Mouse (Mus musculus): ENCODE data around the gene Idh3g. TPM values are rescaled to one million over a fixed set of nuclear protein-coding genes. Genes with fewer than 3 reads are reported as not detected.

Idh3g gene
- polyA plus RNA-seq (2015; fragmentation: Nextera tagmentation; extraction: Ambion mirVana) = 130 and 133 TPM in 2 replicates

DNA sequence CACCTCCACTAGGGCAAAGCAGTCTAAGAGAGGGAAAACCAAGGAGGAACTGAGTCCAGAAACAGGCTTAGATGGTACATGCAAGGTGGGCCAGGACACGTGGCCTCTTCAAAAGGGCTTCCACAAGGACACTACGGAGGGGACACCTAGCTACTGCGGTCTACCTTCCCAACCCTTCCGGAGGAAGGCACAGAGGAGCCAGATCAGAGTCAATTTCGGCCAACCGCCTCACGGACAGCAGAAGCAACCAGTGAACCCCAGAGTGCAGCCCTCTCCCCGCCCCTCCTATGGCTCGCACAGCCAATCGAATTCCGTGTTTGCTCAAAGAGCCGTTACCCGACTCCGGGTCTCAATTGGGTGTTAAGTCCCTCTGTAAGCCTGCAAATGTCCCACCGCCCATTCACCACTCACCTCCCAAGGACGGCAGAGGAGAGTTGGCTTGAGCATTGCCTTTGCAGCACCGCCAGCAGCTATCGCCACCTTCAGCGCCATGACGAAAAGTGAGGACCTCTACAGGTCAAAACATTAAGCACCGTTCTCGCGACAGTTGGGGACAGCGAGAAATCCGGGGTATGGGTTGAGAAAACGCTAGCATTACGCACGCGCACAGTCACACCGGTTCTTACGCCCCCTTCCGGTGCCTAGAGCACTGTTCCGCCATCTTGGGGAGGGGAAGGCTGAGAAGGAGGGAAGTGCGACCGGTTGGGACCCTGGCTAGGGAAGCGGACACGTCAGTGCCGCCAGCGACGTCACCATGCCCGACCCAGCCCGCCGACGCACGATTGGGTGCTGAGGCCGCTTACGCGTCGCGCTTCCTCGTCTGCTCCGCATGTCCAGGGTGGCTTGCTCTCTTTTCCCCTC is at the start of gene Idh3g, which contains the start of gene Ssr4:
Gene Idh3g (minus strand): TSS at position 534 of the 861 bp plus-strand sequence.
Gene Ssr4 (plus strand): TSS at position 665 of the 861 bp plus-strand sequence.
- TF ChIP-seq EP300 (optimal IDR thresholded peaks at IDR 0.05) (peak; percentile 96), CTCF (IDR thresholded peaks at IDR 0.05; ENCODE audit: low read depth) (peak; percentile 67)
- no peaks in the 10 kb centered on the region for H3K9me3 ChIP-seq (ENCODE audit: control insufficient read depth, low read length)
- H3K9ac ChIP-seq (ENCODE audit: low read length) = peak within 1 kb of the TSS; percentile 77
- no peaks in the 10 kb centered on the region for H3K36me3 ChIP-seq (ENCODE audit: control insufficient read depth, insufficient read depth, low read length)
- peak within 1 kb of the TSS; percentile 89 for H3K27ac ChIP-seq (replicated peaks)
- H3K27me3 ChIP-seq (ENCODE audit: control insufficient read depth, insufficient read depth, low read length) = no peaks in the 10 kb centered on the region
- 15% methylated on average over 51 of the region's 52 CpGs for WGBS
- no peaks in the 10 kb centered on the region for H3K4me1 ChIP-seq (replicated peaks; ENCODE audit: control insufficient read depth, insufficient read depth)
- ATAC-seq (ENCODE audit: low FRiP score, low TSS enrichment) (peak; percentile 96), DNase-seq (ENCODE audit: low spot score) (peak; percentile 92)
- peak within 1 kb of the TSS; percentile 59 for H3K4me2 ChIP-seq (replicated peaks; ENCODE audit: low read depth)
- peak within 1 kb of the TSS; percentile 56 for H3K4me3 ChIP-seq (ENCODE audit: low read depth, low read length)

DNA sequence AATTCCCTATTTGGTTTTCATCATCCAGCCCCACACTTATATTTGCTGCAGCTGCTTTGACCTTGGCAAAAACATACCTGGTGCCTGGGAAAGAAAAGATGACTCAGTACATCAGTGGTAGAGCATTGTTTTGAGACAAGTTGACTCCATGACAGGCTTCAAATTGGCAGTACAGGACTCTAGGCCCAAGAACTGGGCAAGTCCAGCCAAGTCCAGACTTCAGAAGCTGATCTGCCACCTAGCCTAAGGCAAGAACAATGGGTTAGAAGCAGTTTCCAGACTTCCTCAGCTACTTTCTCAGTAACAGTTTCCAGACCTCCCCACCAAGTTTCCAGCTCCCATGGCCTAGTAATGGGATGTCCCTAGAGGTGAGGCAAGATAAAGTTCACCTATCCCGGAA is 49.0 kb upstream of the Idh3g start:
- no peak for ATAC-seq (ENCODE audit: low FRiP score, low TSS enrichment)
- DNase-seq (ENCODE audit: low spot score) = no peak
- Histone ChIP-seq H3K27ac (replicated peaks) (no peak overlapping the region), H3K27me3 (ENCODE audit: control insufficient read depth, insufficient read depth, low read length) (no peaks in the 10 kb centered on the region), H3K9me3 (ENCODE audit: control insufficient read depth, low read length) (no peaks in the 10 kb centered on the region), H3K36me3 (ENCODE audit: control insufficient read depth, insufficient read depth, low read length) (no peaks in the 10 kb centered on the region), H3K9ac (ENCODE audit: low read length) (no peak overlapping the region), H3K4me3 (ENCODE audit: low read depth, low read length) (no peak overlapping the region), H3K4me1 (replicated peaks; ENCODE audit: control insufficient read depth, insufficient read depth) (no peaks in the 10 kb centered on the region), H3K4me2 (replicated peaks; ENCODE audit: low read depth) (no peak overlapping the region)
- WGBS = 90% methylated on average over 1 of the region's 1 CpGs
- TF ChIP-seq CTCF (IDR thresholded peaks at IDR 0.05; ENCODE audit: low read depth) (no peak), EP300 (optimal IDR thresholded peaks at IDR 0.05) (no peak)

DNA sequence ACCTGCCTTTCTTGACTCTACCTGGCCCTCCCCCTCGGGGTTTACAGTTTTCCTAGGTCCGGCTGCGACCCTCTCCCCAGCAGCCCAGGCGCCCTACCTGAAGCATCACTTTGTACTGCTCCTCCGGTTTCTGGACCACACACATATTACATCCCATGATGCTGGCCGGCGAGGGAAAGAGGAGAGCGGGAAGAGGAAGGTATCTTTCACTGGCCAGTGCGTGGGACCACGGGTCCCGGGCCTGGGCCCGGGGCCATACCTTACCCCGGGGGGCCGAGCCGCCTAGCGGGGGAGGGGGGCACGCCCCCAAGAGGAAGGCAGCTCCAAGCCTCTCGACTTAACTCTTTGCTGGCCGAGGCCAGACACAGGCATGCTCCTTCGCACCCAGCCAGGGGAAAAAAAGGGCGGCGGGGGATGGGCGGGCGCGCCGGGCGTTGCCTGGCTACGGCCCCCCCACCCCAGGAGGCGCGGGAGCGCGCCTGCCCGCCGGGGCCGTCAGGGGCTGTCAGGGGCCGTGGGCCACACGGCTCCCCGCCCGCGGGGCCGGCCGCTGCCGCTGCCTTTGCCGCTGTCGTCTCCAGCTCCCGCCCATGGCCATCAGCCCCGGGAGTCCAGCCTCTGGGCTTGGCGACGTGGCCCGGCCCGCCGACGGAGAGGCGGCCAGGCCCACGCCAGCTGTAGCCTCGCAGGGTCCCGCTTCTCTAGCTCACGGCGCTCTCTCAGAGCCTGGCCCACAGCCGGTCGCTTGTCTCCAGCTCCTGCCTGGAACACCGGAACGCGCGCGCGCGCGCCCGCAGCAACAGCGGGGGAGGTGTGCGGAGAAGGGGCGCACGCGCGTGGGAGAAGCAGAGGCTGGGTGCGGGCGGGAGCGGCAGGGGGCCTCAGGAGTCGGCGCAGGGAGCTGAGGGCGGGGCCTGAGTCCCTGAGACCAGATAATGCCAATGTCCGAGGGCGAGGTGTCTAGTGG is 37.8 kb upstream of the Idh3g start, which contains the start of gene Pdzd4:
Gene Pdzd4 (minus strand): TSS at position 785 of the 967 bp plus-strand sequence.
- Histone ChIP-seq H3K4me3 (ENCODE audit: low read depth, low read length) (peak within 1 kb of the TSS; percentile 57), H3K27ac (replicated peaks) (peak within 1 kb of the TSS; percentile 30; the same call in 1 of the 2 replicates), H3K9ac (ENCODE audit: low read length) (peak within 1 kb of the TSS; percentile 66), H3K4me1 (replicated peaks; ENCODE audit: control insufficient read depth, insufficient read depth) (no peaks in the 10 kb centered on the region), H3K27me3 (ENCODE audit: control insufficient read depth, insufficient read depth, low read length) (no peaks in the 10 kb centered on the region), H3K4me2 (replicated peaks; ENCODE audit: low read depth) (peak within 1 kb of the TSS; percentile 71), H3K9me3 (ENCODE audit: control insufficient read depth, low read length) (no peaks in the 10 kb centered on the region), H3K36me3 (ENCODE audit: control insufficient read depth, insufficient read depth, low read length) (no peaks in the 10 kb centered on the region)
- no peak for TF ChIP-seq EP300 (optimal IDR thresholded peaks at IDR 0.05)
- no peak for TF ChIP-seq CTCF (IDR thresholded peaks at IDR 0.05; ENCODE audit: low read depth)
- peak; percentile 77 for ATAC-seq (ENCODE audit: low FRiP score, low TSS enrichment)
- WGBS = 16% methylated on average over 40 of the region's 84 CpGs
- DNase-seq (ENCODE audit: low spot score) = peak; percentile 59

DNA sequence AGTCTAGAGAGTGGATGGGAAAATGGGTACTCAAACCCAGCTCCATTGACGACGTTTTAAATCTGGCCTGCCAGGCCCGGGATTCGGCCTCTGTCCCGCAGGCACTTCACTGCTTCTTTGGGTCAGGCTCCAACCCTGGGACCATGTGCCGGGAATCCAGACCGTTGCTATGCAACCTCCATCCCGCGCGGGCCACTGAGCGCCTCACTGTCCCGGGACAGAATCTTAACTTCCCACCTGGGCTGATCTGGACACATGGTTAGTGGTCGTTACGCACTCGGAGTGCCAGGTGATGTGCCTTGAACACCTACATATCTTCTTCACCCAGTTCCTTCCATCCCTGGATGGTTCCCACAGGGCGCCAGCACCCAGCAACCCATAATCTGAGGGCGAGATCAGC is 37.0 kb upstream of the Idh3g start:
- H3K9me3 ChIP-seq (ENCODE audit: control insufficient read depth, low read length) = no peaks in the 10 kb centered on the region
- no peak for ATAC-seq (ENCODE audit: low FRiP score, low TSS enrichment)
- H3K9ac ChIP-seq (ENCODE audit: low read length) = no peak overlapping the region
- H3K27me3 ChIP-seq (ENCODE audit: control insufficient read depth, insufficient read depth, low read length) = no peaks in the 10 kb centered on the region
- 21% methylated on average over 17 of the region's 17 CpGs for WGBS
- H3K36me3 ChIP-seq (ENCODE audit: control insufficient read depth, insufficient read depth, low read length) = no peaks in the 10 kb centered on the region
- DNase-seq (ENCODE audit: low spot score) = no peak
- no peak overlapping the region for H3K27ac ChIP-seq (replicated peaks)
- H3K4me2 ChIP-seq (replicated peaks; ENCODE audit: low read depth) = peak overlapping the region; percentile 71
- H3K4me1 ChIP-seq (replicated peaks; ENCODE audit: control insufficient read depth, insufficient read depth) = no peaks in the 10 kb centered on the region
- peak overlapping the region; percentile 57 for H3K4me3 ChIP-seq (ENCODE audit: low read depth, low read length)
- TF ChIP-seq CTCF (IDR thresholded peaks at IDR 0.05; ENCODE audit: low read depth) (no peak), EP300 (optimal IDR thresholded peaks at IDR 0.05) (no peak)

DNA sequence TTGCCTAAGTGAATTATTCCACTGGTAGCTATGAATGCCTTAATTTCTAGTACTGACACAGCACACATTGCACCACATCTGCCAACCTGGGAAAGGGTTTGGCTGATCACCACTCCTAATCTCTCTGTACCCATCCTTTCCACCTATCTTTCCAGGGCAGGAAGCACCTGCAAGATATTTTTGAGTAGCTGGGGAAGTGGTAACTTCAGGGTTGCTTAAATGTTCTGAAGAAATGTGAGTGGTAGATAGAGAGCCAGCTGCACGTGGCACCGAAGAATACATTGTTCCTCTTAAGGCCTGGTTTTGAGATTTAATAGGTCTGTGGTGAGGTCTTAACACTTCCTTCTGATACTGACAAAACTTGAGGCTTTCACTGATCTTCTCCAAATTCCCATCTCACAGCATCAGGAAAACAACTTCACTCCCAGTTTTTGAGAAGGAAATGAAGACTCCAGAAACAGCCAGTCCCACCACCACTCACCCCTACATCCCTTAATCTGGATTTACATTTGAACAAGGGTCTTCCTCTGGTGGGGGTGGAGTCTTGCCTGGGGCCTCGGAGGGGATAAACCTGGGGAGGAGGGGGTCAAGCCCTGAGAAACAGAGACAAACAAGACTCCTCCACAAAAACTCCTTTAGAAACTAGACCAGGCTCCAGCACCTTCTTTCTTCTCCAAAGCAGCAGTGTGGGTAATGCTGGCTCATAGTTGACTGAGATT is 30.1 kb upstream of the Idh3g start:
- no peak for ATAC-seq (ENCODE audit: low FRiP score, low TSS enrichment)
- no peak for DNase-seq (ENCODE audit: low spot score)
- TF ChIP-seq CTCF (IDR thresholded peaks at IDR 0.05; ENCODE audit: low read depth) = no peak
- TF ChIP-seq EP300 (optimal IDR thresholded peaks at IDR 0.05) = no peak
- no peaks in the 10 kb centered on the region for H3K36me3 ChIP-seq (ENCODE audit: control insufficient read depth, insufficient read depth, low read length)
- H3K9ac ChIP-seq (ENCODE audit: low read length) = no peak overlapping the region
- H3K4me3 ChIP-seq (ENCODE audit: low read depth, low read length) = no peak overlapping the region
- no peaks in the 10 kb centered on the region for H3K9me3 ChIP-seq (ENCODE audit: control insufficient read depth, low read length)
- no peaks in the 10 kb centered on the region for H3K4me1 ChIP-seq (replicated peaks; ENCODE audit: control insufficient read depth, insufficient read depth)
- WGBS = 51% methylated on average over 3 of the region's 3 CpGs
- H3K27ac ChIP-seq (replicated peaks) = no peak overlapping the region
- H3K27me3 ChIP-seq (ENCODE audit: control insufficient read depth, insufficient read depth, low read length) = no peaks in the 10 kb centered on the region
- H3K4me2 ChIP-seq (replicated peaks; ENCODE audit: low read depth) = no peak overlapping the region
